Mouse (Mus musculus): ENCODE measurements around the gene Zbtb43.

The Zbtb43 gene

DNA sequence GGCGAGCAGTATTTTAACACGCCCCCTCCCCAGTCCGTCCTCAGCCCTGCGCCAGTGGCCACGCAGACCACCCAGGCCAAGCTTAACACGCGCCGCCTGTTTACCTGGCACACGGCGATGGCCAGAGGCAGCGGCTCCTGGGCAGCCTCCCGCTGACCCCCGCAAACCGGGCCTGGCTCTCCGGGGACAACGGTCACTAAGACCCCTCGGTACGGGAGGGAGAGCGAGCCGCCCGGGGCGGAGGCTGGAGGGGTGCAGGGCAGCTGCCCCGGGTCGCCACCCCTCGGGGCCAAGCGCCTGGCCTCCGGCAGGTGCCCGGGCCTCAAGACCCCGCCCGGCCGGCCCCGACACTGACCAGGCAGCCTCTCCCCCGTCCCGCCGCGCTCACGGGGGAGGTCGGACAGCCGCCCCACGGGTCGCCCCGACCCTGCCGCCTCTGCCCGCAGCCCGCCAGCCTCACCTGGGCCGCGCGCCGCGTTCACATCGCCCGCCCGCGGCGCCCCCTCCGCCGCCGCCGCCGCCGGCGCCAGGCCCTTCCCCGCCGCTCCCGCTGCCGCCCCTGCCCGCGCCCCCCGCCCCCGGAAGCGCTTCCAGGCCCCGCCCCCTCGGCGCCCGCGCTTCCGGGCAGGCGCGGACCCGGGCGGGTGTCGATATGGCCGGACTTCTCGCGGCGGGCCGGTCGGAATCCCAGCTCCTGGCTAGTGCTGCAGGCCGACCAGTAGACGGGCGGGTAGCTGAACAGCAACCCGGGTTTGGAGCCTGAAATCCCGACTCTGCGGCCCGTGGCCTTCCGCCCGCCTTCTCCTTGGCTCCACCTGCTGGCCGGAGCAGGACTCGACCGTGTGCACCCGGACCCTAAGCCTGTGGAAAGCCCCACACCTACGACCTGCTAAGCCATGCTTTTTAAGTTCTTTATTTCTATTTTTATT is 37.3 kb downstream of the Zbtb43 start, which contains the start of gene Zbtb34:
Gene Zbtb34, minus strand, starts transcription at position 554 of the 929 bp plus-strand sequence.
- intact Hi-C loops (cut with DNase I), result no loop called here

DNA sequence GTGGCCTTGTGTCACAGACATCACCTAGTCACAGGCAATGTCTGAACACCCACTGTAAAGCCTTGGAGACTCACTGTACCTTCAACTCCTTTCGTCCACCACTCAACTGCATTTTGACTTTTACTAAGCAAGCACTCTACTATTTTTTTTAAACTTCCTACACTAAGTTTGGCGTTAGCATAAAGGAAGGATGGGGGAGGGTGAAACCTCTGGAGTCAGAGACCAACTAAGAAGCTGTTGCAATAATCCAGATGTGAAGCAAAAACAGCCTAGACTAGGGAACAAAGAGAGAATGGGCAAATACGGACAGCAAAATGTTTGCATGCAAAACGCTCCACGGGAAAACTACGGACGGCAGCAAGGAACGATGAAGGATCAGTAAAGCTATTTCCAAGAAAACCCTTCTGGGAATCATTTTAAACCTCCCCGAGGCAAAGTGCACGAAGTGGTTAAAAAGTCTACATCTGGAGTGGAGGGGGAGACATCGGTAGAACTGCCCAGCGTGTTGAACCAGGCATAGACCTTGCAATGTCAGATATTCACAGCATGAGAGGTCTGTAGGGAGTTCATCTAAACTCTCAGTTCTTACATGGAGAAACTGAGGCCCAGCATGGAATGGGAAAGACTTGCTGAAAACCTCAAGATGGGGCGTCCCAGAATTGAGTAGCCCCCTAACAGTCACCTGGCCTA is 38.1 kb downstream of the Zbtb43 start:
- intact Hi-C loops (cut with DNase I), result no loop called here

DNA sequence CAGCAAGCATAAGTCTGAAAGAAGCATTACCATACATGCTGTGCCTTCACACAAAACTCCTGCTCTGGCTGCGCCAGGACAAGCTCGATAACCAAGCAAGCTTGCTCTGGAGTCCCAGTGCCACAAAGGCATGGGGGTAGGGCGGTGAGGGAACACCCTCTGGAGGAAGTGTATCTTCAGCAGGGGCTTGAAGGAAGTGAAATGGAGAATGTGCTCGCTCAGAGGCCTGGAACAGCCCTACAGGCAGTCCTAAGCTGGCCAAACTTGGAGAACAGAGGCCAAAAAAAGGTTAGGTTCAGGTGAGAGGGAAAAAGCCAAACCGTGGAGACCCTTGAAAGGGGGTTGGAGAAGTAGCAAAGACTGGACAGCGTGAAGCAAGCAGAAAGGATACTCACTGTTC is 39.0 kb downstream of the Zbtb43 start:
- intact Hi-C loops (cut with DNase I), result no loop called here

DNA sequence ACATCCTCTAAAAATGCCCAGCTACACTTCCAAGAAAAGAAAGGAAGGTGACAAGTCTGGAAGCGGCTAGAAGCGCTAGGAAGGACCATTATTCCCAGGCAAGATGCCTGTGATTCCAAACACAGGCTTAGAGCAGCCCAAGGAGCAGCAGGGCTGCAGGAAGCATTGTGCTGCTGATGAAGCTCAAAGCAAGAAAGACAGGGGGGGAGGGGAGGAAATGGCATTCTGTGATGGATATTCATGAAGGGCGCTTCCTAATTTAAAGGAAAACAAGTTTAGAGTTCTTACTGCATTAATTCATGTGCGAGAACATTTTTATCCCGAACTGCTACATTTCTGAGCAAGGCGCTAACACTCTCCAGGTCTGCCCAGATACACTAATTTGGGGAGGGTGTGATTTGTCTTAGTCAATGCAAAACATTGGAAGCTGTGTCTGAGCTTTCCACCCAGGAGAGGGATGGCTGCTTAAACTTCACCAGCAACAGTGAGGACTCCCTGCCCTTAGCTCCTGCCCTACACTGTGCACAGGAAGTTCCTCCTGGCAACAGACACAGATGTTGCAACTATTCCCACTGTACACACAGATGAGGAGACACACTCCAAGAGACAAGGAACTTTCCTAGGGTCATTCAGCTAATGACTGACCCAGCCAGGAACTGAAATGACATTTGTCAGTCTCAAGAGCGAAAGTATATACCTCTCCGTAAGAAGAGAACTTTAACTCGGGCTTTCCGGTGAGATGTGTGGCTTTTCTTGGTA is 41.5 kb downstream of the Zbtb43 start:
- intact Hi-C loops (cut with DNase I), result no loop called here

DNA sequence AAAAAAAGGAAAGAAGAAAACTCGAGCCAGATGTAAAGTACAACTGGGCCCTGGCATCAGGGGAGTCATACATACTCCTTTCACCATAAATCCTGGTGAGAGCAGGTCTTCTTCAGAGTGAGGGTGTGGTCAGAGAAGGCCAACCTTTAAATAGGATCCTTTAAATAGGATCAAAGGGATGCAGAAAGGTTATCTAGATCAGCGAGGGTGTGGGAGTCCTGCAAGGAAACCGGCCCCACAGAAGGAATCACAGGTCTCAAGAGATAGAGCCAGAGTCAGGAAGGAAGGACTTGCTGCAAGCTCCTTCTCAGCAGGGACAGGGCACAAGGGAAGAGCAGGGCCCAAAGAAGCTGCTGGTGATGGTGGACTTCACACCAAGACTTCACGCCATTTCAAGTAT is 50.9 kb downstream of the Zbtb43 start:
- intact Hi-C loops (cut with DNase I), result no loop called here

DNA sequence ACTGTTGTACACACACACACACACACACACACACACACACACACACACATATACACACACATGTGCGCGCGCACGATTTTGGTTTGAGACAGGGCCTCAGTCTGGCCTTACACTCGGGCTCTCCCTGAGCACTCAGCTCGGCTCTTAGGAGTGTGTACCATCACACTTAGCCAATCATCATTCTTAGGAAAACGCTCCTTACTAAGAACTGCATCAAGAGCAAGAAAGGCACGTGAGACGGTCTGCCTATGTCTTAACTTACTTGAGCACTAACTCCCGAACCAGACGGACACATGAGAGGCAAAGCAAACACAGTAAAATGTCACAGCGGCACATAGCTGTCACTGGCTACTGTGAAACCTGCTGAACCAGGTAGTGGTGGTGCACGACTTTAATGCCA is 54.3 kb downstream of the Zbtb43 start:
- intact Hi-C loops (cut with DNase I), result no loop called here

DNA sequence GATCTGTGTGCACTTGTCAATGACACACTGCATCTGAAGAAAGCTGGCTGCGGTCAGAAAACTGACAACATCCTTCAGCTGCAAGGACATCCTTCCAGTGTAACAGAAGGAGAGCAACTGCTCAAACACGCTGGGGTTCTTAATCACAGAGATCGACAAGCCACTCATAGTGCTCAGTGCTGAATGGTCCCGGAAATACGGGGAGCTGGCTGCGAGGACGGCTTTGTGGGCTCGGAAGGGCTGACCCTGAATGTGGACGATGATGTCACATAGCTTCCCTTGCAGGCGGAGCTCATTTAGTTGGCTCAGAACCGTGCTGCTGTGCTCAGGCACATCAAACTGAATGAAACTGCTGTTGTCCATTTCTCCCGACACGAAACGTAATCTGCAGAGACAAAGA is 56.2 kb downstream of the Zbtb43 start:
- intact Hi-C loops (cut with DNase I), result no loop called here

DNA sequence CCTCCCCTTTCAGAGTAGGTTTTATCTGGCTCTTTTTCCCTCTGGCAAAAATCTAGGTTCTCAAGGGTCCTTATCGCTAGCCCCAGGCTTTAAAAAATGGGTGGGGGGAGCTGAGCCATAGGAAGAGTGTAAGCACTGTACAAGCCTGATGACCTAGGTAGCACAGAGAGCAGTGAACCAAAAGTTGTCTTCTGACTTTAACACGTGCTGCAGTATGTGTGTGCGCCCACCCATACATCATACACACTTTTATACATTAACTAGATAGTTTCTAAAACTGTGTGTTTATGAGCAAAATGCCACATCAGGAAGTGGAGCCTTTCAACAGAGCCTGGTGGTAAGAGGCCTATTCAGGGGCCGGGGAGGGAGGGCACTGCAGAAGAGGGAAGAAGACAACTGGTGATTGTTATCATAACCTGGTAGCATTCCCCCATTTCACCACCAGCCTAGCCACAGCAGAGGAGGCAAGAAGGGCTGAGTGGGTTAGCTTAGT is 64.8 kb downstream of the Zbtb43 start:
- intact Hi-C loops (cut with DNase I), result loop anchor here (5.0 kb wide), 1 partner anchor 251 kb away; no protein-coding TSS in a partner anchor

DNA sequence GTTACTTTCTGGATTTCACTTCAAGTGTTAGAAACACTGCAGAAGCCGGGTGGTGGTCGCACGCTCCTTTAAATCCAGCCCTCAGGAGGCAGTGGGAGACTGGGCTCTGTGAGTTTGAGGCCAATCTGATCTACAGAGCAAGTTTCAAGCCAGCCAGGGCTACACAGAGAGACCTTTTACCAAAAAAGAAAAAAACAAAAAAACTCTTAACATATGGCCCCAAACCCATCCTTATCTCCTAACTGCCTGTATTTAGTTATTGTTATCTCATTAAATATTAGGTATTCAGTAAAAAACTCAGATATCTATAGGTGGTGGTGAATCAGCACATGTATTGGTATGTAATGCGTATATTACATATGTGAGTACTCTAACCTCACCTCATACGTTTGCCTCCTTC is 65.7 kb downstream of the Zbtb43 start:
- intact Hi-C loops (cut with DNase I), result loop anchor here (5.0 kb wide), 1 partner anchor 250 kb away; no protein-coding TSS in a partner anchor

DNA sequence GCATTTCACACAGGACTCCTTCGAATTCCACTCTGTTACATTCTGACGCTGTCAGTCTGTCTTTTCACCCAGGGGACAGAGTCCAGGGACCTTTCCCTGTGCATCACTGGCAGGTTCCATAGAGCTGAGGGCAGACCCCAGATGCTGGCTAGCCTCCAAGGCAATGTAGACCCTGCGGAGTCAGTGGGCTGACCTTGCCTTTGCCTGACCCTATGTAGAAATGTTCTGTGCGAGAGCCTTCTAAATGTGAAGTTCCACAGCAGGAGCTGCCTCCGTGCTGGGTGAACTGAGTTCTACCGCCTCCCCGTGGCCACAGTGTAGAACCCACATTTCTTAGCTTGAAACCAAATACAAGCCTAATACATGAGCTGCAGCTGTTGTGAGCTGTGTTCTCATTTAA is 66.1 kb downstream of the Zbtb43 start:
- intact Hi-C loops (cut with DNase I), result loop anchor here (5.0 kb wide), 1 partner anchor 250 kb away; no protein-coding TSS in a partner anchor

DNA sequence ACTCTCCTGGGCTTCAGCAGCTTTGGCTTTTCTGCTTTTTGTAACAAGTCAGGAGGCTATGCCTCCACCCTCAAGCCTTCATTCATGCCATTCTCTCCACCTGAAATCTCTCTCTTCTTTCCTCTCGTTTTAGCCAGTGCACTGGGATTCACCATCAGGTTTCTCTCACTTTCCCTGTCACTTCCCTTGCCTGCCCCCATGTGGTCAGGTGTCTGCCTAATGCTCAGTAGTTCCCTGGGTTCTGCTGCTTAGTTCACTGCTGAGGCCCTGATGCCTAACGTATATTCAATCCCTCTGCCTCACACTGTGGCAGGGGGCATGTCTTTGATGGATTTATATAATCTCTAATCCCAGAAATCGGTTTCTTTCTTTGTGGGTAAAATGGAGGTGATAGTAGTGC is 67.1 kb downstream of the Zbtb43 start:
- intact Hi-C loops (cut with DNase I), result loop anchor here (5.0 kb wide), 1 partner anchor 249 kb away; no protein-coding TSS in a partner anchor

DNA sequence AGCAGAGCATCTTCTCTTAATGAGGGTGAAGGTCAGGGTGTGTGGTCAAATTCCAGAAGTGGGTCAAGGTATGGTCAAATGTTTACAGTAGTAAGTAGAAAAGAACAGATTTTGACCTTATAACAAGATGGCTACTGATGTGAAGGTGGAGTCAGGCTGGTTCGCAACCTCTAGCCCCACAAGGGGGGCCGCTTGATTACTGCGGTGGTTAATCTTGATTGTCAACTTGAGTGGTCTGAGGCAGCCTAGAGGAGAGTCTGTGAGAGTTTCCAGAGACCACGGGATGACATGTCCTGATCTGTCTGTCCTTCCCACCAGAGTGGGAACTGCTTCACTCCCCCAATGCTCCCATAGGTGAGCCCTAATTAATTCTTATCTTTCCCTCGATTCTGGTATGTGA is 67.8 kb downstream of the Zbtb43 start:
- intact Hi-C loops (cut with DNase I), result loop anchor here (5.0 kb wide), 1 partner anchor 248 kb away; no protein-coding TSS in a partner anchor
